Mouse (Mus musculus) liver, adult 2 months (tissue): Measurements from ENCODE around the gene Ctsz.

ENCODE experiments used
- CTCF ChIP-seq: fragments of 200-500 bp; IDR thresholded peaks from 2 replicates; pipeline ENCODE4 v1.5.1; 2011; ENCODE audit warnings: low read depth, low read length, control low read depth
- POLR2A ChIP-seq: fragments of 200-500 bp; IDR thresholded peaks from 2 replicates; pipeline ENCODE4 v1.6.1; 2011; ENCODE audit warnings: low read length, control low read depth; ENCODE audit not compliant: insufficient read depth; ENCODE audit errors: extremely low read depth

DNA sequence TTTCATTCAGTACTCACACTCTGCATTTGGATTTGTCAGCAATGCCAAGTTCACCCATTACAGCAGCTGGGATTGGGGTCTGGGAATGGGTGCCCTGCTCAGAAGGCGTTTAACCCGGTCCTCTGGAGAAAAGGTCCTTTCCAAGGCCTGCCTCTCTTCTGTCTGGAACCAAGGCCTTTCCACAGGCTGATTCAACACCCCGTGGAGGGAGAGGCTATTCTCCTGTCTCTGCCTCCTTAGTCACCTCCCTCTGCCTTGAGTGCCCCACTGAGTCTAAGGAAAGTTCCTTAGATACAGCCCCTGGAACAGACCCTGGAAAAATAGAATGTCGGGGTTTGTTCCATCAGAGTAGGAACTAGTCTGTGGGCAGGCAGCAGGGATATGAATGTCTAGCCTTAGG, 9.6 kb upstream of the Ctsz start:
- TF ChIP-seq CTCF = no peak
- TF ChIP-seq POLR2A = no peak
